Mouse (Mus musculus) skeletal muscle tissue, postnatal 0 days (tissue): ENCODE measurements around the gene Gnpnat1. TPM values are rescaled to one million over a fixed set of nuclear protein-coding genes. Genes with fewer than 3 reads are reported as not detected.

ENCODE experiments used
- microRNA-seq, 2 experiments: library from miRNA; unstranded; fragments of <30 nt; microRNA quantifications; one replicate each; pipeline ENCODE4; 2016
- polyA plus RNA-seq: library from polyadenylated mRNA; unstranded; fragments of >200 nt; fragmentation: Nextera tagmentation; extraction: Ambion mirVana; gene quantifications from 2 replicates; pipeline ENCODE4 v1.2.1, GENCODE M21; 2015

The Gnpnat1 gene
- polyA plus RNA-seq: 22.8 and 23.3 TPM in 2 replicates

DNA sequence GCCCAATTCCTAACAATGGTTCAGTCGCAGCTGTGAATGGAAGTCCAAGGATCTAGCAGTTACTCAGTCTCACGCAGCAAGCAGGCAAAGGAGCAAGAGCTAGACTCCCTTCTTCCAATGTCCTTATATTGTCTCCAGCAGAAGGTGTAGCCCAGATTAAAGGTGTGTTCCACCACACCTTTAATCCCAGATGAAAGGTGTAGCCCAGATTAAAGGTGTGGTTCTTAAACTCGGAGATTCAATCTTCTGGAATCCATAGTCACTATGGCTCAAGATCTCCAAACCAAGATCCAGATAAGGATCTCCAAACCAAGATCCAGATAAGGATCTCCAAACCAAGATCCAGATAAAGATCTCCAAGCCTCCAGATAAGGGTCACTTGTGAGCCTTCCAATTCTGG lies at the start of gene Gnpnat1:
Gnpnat1 (minus strand) TSS at position 101 of the 400 bp plus-strand sequence.

GRCm38 (mm10) chr14:45350931-45351859 lies 53.5 kb downstream of the Gnpnat1 start, which contains the start of gene Styx:
Gene Styx (plus strand): TSS chr14:45351093.

DNA sequence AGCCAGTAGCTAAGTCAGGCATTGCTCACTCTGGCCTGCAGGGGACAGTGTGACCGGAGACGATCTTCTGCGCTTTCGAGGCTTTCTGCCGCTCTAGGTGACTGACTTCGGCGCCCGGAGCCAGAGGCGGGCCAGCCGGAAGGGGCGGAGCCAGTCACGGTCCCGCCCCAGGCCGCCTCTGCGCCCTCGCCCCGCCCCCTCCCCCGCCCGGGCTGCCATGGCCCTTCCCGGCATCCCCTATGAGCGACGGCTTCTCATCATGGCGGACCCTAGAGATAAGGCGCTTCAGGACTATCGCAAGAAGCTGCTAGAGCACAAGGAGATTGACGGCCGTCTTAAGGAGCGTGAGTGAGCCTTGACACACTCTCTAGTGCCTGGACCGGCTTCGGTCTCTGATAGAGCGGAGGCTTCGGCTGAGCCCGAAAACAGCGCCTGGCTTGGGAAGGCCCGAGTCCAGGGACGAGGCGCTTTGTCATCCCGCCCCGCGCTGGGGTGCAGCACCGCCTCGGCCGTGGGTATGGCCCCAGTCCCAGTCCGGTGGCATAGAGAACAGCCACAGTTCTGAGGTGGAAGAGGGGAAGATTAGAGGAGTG lies 75.0 kb downstream of the Gnpnat1 start, which contains the start of gene Psmc6:
Psmc6 (plus strand) TSS at position 200 of the 593 bp plus-strand sequence.

Small RNAs within 50 kb of the gene (microRNA-seq; reads per million reads assigned to microRNA genes)
- gene Gm25353: 0 reads per million in 2 experiments

Other genes with a start within 250 kb of the Gnpnat1 start
- 0.57 and 1.3 TPM in 2 replicates for gene Gpr137c, start 185.2 kb downstream of the Gnpnat1 start, polyA plus RNA-seq
- gene Txndc16, start 184.6 kb downstream of the Gnpnat1 start, polyA plus RNA-seq: 6.0 and 7.4 TPM in 2 replicates
- 16.1 and 18.7 TPM in 2 replicates for gene Ero1l, start 86.1 kb downstream of the Gnpnat1 start, polyA plus RNA-seq
- 117 and 122 TPM in 2 replicates for gene Psmc6, start 75.1 kb downstream of the Gnpnat1 start, polyA plus RNA-seq
- gene Styx, start 53.8 kb downstream of the Gnpnat1 start, polyA plus RNA-seq: 62.1 and 66.4 TPM in 2 replicates
- 186 and 202 TPM in 2 replicates for gene Fermt2, start 125.2 kb upstream of the Gnpnat1 start, polyA plus RNA-seq